Mouse (Mus musculus) megakaryocyte, embryonic 14.5 days (primary cell): Measurements from ENCODE around the gene 4932438H23Rik. TPM values are rescaled to one million over a fixed set of nuclear protein-coding genes. Genes with fewer than 3 reads are reported as not detected.

Experiments
- H3K27me3 ChIP-seq: replicated peaks from 2 replicates; pipeline ENCODE3; 2012; ENCODE audit warnings: inconsistent platforms
- H3K36me3 ChIP-seq: replicated peaks from 2 replicates; pipeline ENCODE3; 2012; ENCODE audit warnings: low read length, inconsistent platforms, mixed read lengths
- H3K4me1 ChIP-seq: 2 replicates; pipeline ENCODE4 v1.6.1; 2012; ENCODE audit warnings: inconsistent platforms
- H3K4me3 ChIP-seq: replicated peaks from 2 replicates; pipeline ENCODE3; 2012; ENCODE audit warnings: moderate library complexity, mild to moderate bottlenecking, inconsistent platforms
- H3K9me3 ChIP-seq: 2 replicates; pipeline ENCODE4 v1.6.1; 2012; ENCODE audit warnings: inconsistent platforms
- FLI1 ChIP-seq: IDR thresholded peaks from 2 replicates; pipeline ENCODE4 v1.6.1; 2012; ENCODE audit warnings: low read length, inconsistent platforms, mixed read lengths
- GATA1 ChIP-seq: IDR thresholded peaks from 3 replicates; pipeline ENCODE4 v1.6.1; 2012; ENCODE audit warnings: mixed read lengths, low read length, inconsistent platforms, borderline replicate concordance
- polyA plus RNA-seq: library from polyadenylated mRNA; stranded (reverse); fragments of >175 nt; gene quantifications from 2 replicates; pipeline ENCODE4 v1.2.3, GENCODE M21; 2012; ENCODE audit warnings: low replicate concordance; ENCODE audit not compliant: insufficient read depth

The 4932438H23Rik gene
- polyA plus RNA-seq, 1 experiment: not detected

GRCm38 (mm10) chr16:91061531-91062318 lies 33.2 kb downstream of the 4932438H23Rik start:
- no peaks in the 10 kb centered on the region for H3K9me3 ChIP-seq
- no peaks in the 10 kb centered on the region for H3K36me3 ChIP-seq
- peaks cover 31% of the 10 kb centered on the region for H3K4me1 ChIP-seq
- TF ChIP-seq FLI1 (no peak), GATA1 (no peak)
- H3K4me3 ChIP-seq: no peak overlapping the region
- H3K27me3 ChIP-seq: peaks cover 45% of the 10 kb centered on the region

GRCm38 (mm10) chr16:91057741-91058140 lies 37.2 kb downstream of the 4932438H23Rik start:
- no peak for TF ChIP-seq GATA1
- Histone ChIP-seq H3K4me3 (no peak overlapping the region), H3K9me3 (no peaks in the 10 kb centered on the region), H3K4me1 (peaks cover 35% of the 10 kb centered on the region), H3K36me3 (no peaks in the 10 kb centered on the region), H3K27me3 (peaks cover 32% of the 10 kb centered on the region)

GRCm38 (mm10) chr16:91057261-91057660 lies 37.7 kb downstream of the 4932438H23Rik start:
- Histone ChIP-seq H3K9me3 (no peaks in the 10 kb centered on the region), H3K4me1 (peaks cover 35% of the 10 kb centered on the region), H3K36me3 (no peaks in the 10 kb centered on the region), H3K4me3 (no peak overlapping the region), H3K27me3 (peaks cover 29% of the 10 kb centered on the region)
- no peak for TF ChIP-seq FLI1
- TF ChIP-seq GATA1: no peak

- Histone ChIP-seq H3K27me3 (peaks cover 34% of the 10 kb centered on the region), H3K9me3 (no peaks in the 10 kb centered on the region), H3K4me3 (peak overlapping the region; percentile 78), H3K4me1 (peaks cover 29% of the 10 kb centered on the region), H3K36me3 (no peaks in the 10 kb centered on the region)
- TF ChIP-seq GATA1 (no peak), FLI1 (no peak)
Measured at GRCm38 (mm10) chr16:91056043-91056821, 38.7 kb downstream of the 4932438H23Rik start.

- Histone ChIP-seq H3K36me3 (no peaks in the 10 kb centered on the region), H3K9me3 (no peaks in the 10 kb centered on the region), H3K4me3 (no peak overlapping the region), H3K27me3 (peaks cover 34% of the 10 kb centered on the region), H3K4me1 (peaks cover 29% of the 10 kb centered on the region)
- no peak for TF ChIP-seq FLI1
- TF ChIP-seq GATA1: no peak
Measured at GRCm38 (mm10) chr16:91055150-91055549, 39.8 kb downstream of the 4932438H23Rik start.

GRCm38 (mm10) chr16:91053599-91053998 lies 41.3 kb downstream of the 4932438H23Rik start:
- Histone ChIP-seq H3K27me3 (peaks cover 30% of the 10 kb centered on the region), H3K4me1 (peaks cover 25% of the 10 kb centered on the region), H3K9me3 (no peaks in the 10 kb centered on the region)

GRCm38 (mm10) chr16:91045511-91045910 lies 49.4 kb downstream of the 4932438H23Rik start:
- peaks cover 4% of the 10 kb centered on the region for H3K27me3 ChIP-seq
- no peaks in the 10 kb centered on the region for H3K9me3 ChIP-seq
- peak overlapping the region; percentile 14 for H3K4me3 ChIP-seq
- H3K36me3 ChIP-seq: peaks cover 15% of the 10 kb centered on the region
- H3K4me1 ChIP-seq: peaks cover 38% of the 10 kb centered on the region
- TF ChIP-seq FLI1 (no peak), GATA1 (no peak)

More at GRCm38 (mm10) chr16:91053599-91053998, 41.3 kb downstream of the 4932438H23Rik start:
- TF ChIP-seq FLI1 (no peak), GATA1 (no peak)
- Histone ChIP-seq H3K36me3 (no peaks in the 10 kb centered on the region), H3K4me3 (no peak overlapping the region)

- peaks cover 23% of the 10 kb centered on the region for H3K36me3 ChIP-seq
- peaks cover 4% of the 10 kb centered on the region for H3K27me3 ChIP-seq
- peak within 1 kb of the TSS; percentile 100 for H3K4me3 ChIP-seq
- H3K9me3 ChIP-seq: no peaks in the 10 kb centered on the region
- H3K4me1 ChIP-seq: peaks cover 43% of the 10 kb centered on the region
- TF ChIP-seq GATA1 (no peak), FLI1 (no peak)
Measured at GRCm38 (mm10) chr16:91044270-91045182, 50.4 kb downstream of the 4932438H23Rik start, which contains the start of gene Paxbp1. TSS of gene Paxbp1 (minus strand) at chr16:91044543.
